Mouse (Mus musculus) adrenal gland, postnatal 0 days (tissue): ENCODE measurements around the gene Fopnl. TPM values are rescaled to one million over a fixed set of nuclear protein-coding genes. Genes with fewer than 3 reads are reported as not detected.

Experiments
- polyA plus RNA-seq: library from polyadenylated mRNA; unstranded; fragments of >200 nt; fragmentation: Nextera tagmentation; extraction: Ambion mirVana; gene quantifications from 2 replicates; pipeline ENCODE4 v1.2.1, GENCODE M21; 2015

Fopnl gene
- 189 and 193 TPM in 2 replicates for polyA plus RNA-seq

DNA sequence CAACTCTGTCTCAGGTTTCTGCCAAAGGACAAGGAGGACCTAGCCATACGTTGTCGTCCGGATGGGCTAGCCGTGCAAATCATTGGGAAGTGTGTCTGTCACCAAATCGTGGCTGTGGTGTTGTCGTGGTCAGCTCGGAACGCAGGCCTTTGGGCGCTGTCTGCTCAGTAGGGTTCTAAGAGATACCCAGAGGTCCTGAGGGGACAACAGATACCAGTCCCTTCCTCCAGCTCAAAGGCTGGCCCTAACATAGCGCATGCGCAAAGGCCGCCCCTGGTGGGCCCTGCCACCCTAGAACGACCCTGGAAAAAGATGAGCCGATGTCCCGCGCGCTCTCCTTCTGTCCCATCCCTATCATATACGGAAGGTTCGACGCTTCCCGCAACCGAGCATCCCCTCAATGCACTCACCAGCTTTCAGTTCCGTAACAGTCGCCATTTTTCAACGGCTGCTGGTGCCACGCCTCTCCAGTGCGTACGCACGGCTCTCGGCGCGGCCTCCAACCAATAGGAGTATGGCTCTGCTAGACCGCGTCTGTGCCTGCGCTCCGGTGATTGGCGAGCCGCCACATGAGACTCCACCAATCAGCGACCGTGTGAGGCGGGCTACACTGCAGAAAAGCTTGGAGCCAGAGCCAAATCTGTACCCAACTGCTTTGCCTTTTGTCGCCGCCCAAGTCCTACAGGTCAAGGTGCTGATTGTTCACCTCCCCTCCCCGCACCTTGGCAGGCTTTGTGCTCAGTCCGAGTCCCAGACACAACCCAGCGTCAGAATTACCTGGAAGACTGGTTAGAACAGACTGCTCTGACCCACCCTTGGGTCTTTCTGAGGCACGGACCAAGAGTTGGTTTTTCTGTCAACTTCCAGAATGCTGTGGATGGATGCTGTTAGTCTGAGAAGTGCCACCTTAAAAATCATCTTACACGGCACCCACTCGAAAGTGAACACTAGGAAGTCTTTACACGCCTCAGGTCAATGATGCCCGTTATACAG lies at the start of gene Fopnl:
Gene Fopnl, minus strand, starts transcription at position 522 of the 993 bp plus-strand sequence.

DNA sequence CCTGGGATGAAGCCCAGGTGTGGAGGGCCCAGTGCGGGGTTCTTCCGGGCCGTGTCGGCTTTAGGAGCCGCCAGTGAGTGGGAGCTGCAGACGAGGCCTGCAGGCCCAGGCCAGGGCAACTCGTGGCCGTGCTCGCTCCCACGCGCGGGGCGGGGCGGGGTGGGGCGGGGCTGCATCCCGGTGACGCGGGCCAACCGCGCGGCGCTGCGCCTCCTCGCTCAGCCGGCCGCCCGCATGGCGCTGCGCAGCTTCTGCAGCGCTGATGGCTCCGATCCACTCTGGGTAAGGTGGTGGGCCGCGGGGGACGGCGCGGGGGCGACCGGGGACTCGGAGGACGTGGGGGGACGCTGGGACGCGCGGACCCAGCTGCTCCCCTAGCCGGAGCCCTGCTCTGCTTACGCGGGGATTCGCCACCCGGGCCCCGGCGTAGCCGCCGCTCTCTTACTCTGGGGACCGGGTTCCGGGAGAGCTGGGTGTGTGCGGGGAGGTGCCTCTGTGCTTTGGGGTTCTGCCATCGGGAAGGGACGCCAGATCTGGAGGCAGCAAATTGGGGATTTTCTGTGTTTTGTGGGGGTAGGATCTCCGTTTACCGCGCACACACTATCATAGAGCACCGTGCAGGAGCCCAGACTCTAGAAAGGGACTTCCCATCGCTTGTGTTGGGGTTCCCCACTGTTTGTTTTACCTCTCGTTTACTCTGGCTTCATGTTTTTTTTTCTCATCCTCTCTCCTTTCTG lies 44.3 kb upstream of the Fopnl start, which contains the start of gene Abcc1:
Gene Abcc1, plus strand, starts transcription at position 197 of the 737 bp plus-strand sequence.

DNA sequence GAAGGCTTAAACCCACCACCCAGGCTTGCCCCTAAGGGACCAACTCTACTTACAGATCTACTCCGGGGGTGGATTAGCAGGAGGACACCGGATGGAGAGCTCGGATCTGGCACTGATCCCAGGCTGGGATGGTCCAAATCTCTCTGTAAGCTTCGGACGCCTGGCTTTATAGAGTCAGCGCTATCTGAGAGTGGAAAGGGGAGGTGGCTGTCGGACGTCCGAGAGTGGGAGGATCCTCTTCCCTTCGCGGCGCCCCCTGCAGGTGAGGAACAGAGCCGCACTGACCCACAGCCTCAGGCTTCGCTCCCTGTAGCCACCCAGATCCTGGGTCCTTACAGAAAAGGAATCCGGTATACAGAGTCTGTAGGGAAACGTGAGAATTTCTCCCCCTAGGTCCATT lies 26.0 kb downstream of the Fopnl start, which contains the start of gene Myh11:
Gene Myh11, minus strand, starts transcription at position 150 of the 400 bp plus-strand sequence.

Other genes with a start within 250 kb of the Fopnl start
- gene Nde1, start 154.1 kb downstream of the Fopnl start, polyA plus RNA-seq: 26.0 and 34.2 TPM in 2 replicates
- 9.0 and 16.2 TPM in 2 replicates for gene Marf1, start 154.1 kb downstream of the Fopnl start, polyA plus RNA-seq
- 0.92 and 2.0 TPM in 2 replicates for gene Myh11, start 26.0 kb downstream of the Fopnl start, polyA plus RNA-seq
- 5.1 and 8.9 TPM in 2 replicates for gene Abcc1, start 44.2 kb upstream of the Fopnl start, polyA plus RNA-seq
- not detected in 2 replicates for gene A630010A05Rik, start 244.9 kb upstream of the Fopnl start, polyA plus RNA-seq